Mouse (Mus musculus) right cerebral cortex, postnatal 36 days (tissue): ENCODE measurements around the gene Noxa1.
A peak's percentile ranks its signal among the peaks of the same experiment; 100 is the strongest.

Experiments
- DNase-seq, 2 experiments: peaks; one replicate each; pipeline ENCODE4 v3.0.0; 2022; ENCODE audit warnings: low spot score in 2 of 2, mixed read lengths in 1 of 2

Noxa1 gene

GRCm38 (mm10) chr2:25098005-25098615 lies 3.2 kb upstream of the Noxa1 start:
- DNase-seq, result no peak

- no peak for DNase-seq
Observed at GRCm38 (mm10) chr2:25094785-25095108, 202 bp downstream of the Noxa1 start.

GRCm38 (mm10) chr2:25088636-25089035 lies 6.3 kb downstream of the Noxa1 start:
- DNase-seq, result no peak

- no peak for DNase-seq
Observed at GRCm38 (mm10) chr2:25087842-25088241, 7.1 kb downstream of the Noxa1 start.

- no peak for DNase-seq
Observed at GRCm38 (mm10) chr2:25085571-25085970, 9.4 kb downstream of the Noxa1 start.

GRCm38 (mm10) chr2:25083697-25084096 lies 11.3 kb downstream of the Noxa1 start:
- no peak for DNase-seq

GRCm38 (mm10) chr2:25080076-25080475 lies 14.9 kb downstream of the Noxa1 start, which contains the start of gene Entpd8:
Gene Entpd8, plus strand, starts transcription at chr2:25080304.
- no peak for DNase-seq

- DNase-seq, result no peak
Observed at GRCm38 (mm10) chr2:25078967-25079366, 16.0 kb downstream of the Noxa1 start.

GRCm38 (mm10) chr2:25075506-25075905 lies 19.4 kb downstream of the Noxa1 start:
- DNase-seq, result no peak

- DNase-seq, result no peak
Observed at GRCm38 (mm10) chr2:25072398-25072797, 22.6 kb downstream of the Noxa1 start.

GRCm38 (mm10) chr2:25069537-25069936 lies 25.4 kb downstream of the Noxa1 start:
- DNase-seq, result no peak

- DNase-seq, result no peak
Observed at GRCm38 (mm10) chr2:25066552-25066951, 28.4 kb downstream of the Noxa1 start.

GRCm38 (mm10) chr2:25065537-25065936 lies 29.4 kb downstream of the Noxa1 start:
- DNase-seq, result no peak

- DNase-seq, result no peak
Observed at GRCm38 (mm10) chr2:25064285-25064684, 30.7 kb downstream of the Noxa1 start.

GRCm38 (mm10) chr2:25063523-25063922 lies 31.4 kb downstream of the Noxa1 start:
- DNase-seq, result no peak

GRCm38 (mm10) chr2:25058926-25059325 lies 36.0 kb downstream of the Noxa1 start:
- no peak for DNase-seq

- DNase-seq, result no peak
Observed at GRCm38 (mm10) chr2:25055409-25056155, 39.4 kb downstream of the Noxa1 start.

GRCm38 (mm10) chr2:25055068-25055405 lies 39.9 kb downstream of the Noxa1 start:
- DNase-seq, result peak; percentile 57 to 63

- peak; percentile 80 to 85 for DNase-seq
Observed at GRCm38 (mm10) chr2:25054221-25055067, 40.5 kb downstream of the Noxa1 start, which contains the start of gene Nsmf. Gene Nsmf, plus strand, starts transcription at chr2:25054355.

GRCm38 (mm10) chr2:25053101-25053500 lies 41.8 kb downstream of the Noxa1 start:
- DNase-seq, result no peak

- DNase-seq, result no peak
Observed at GRCm38 (mm10) chr2:25051450-25051849, 43.5 kb downstream of the Noxa1 start.

GRCm38 (mm10) chr2:25050921-25051320 lies 44.0 kb downstream of the Noxa1 start:
- peak; percentile 41 to 51 for DNase-seq

- no peak for DNase-seq
Observed at GRCm38 (mm10) chr2:25040089-25040488, 54.9 kb downstream of the Noxa1 start.
